Mouse (Mus musculus): ENCODE results near the gene Ntm.
A peak's percentile ranks its signal among the peaks of the same experiment; 100 is the strongest.

Ntm gene

DNA sequence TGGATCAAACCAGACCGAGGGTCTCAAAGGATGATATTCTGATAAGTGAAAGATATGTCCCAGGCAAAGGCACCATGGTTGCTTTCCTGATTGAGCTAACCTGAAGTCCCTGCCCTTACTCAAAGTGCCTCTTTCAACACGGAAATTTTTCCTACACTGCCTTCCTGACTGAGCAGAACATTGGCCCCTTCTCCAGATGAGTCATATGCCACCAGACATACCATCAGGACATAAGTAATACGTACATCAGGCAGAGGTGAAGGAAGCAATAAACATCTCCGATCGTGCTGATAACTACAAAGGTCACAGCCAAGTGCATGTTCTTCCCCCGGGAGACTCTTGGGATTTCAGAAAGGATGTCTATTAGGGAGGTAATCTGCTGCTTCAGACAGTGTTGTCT lies 693.0 kb downstream of the Ntm start:
- no peak for DNase-seq

DNA sequence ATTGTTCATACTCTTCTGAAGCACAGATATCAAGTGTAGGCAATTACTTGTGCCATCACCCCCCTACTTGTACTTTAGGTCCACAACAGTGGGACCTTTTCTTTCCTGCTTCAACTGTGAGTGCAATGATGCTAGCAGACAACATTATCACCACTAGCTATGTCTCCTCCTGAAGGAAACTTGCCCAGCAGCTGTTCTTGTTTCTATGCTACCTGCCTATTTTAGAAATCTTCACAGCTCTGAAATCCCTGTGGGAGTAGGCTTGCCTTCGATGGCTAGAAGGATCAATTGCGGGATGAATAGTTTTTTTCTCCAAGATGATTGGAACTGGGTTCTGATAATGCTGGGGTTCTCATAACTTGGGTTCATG lies 693.7 kb downstream of the Ntm start:
- no peak for DNase-seq

DNA sequence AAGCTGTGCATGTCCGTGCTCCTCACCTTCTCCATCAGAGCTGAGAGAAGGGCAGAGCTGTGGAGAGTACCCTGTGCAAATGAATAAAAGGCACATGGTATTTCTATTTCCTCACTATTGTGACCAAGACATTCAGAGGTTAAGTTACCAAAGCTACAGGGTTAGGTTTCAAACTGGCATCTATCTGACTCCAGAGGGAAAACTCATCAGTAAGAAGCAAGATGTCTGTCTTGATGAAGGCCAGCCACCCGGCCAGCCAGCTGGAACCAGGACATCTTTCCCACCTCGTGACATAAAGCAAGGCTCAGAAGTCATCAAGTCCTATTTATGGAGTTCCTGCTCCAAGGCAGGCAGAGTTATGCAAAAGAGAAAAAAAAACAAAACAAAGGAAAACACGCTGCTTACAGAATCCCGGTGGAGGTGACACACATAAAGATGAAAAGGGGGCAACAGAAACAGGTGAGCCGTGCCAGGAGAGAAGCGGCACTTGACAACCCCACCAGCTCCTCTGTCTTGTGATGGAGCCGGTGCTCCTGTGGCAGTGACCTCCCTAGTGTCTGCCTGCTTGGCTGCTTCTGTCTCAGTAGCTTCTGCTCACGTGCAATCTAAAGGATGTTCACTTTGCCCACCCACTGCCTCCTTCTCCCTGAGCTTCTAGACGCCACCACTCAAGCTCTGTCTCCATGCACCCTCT lies 694.2 kb downstream of the Ntm start:
- no peak for DNase-seq

DNA sequence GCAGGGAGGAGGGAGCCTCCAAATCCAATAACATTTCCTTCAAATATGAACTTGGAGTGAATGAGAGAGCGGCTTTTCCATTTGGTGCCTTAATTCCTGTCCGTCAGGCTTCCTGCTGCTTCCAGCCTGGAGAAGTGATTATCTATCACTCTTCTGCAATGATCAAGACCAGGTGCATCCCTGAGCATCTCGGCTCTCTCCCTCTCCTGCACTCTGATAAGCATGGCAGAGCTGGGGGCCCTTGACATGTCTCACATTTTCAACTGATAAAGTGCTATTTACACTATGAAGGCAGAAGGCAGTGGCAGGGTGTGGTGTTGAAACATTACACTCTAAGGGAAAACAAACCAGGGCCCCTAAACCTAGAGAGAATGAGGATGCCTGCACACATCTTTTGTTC lies 695.3 kb downstream of the Ntm start:
- DNase-seq: no peak

DNA sequence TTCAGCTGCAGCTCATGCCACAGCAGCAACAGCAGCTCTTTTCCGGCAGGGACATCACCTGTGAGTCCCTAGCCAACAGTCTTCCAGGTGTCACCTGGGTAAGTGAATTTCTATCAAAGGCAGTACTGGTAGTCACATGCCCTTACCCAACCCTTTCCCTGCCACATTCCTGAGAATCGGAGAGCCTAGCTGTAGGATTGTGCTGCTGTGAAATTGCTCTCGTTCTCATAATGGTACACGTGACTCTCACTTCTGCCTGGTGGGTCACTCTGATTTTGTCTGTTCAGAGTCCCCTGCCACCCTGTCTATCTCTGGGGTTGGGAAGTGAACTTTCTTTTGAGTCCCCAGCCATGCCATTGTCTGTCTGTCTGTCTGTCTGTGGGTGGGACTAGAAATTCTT lies 697.8 kb downstream of the Ntm start:
- DNase-seq: no peak

DNA sequence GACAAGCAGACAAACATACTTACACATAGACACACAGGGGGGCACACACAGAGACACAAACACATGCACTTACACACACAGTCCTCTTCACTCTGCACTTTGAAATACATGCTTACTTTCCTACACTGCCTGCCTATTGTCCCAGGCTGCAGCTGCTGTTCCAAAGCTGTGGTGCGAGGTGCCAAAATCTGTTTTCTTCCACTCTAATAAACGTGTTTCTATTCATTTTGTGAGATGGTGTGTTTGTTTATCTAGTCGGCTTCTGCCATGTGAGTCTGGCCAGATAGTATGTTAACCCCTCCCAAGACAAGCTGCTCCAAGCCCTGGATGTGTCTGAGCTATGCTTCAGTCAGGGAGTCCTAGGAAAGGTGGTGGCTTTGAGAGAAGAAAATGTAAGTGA lies 700.1 kb downstream of the Ntm start:
- DNase-seq: no peak

DNA sequence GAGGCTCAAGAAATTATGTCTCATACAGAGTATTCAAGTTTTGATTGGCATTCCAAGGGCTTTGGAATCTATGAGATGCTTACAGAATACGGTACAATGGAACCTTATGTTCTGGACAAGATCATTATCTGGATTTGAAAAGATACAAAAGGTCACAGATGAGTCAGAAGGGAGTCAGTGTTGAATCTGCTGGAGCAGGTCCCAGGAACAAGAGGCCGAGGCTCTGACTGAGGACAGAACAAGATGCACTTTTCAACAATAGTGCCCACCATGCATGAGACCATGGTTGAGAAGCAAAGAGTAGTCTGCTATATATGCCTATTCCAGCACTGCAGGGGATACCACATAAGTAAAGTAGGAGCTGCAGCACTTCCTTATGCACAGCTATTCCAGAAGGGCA lies 710.1 kb downstream of the Ntm start:
- no peak for DNase-seq

DNA sequence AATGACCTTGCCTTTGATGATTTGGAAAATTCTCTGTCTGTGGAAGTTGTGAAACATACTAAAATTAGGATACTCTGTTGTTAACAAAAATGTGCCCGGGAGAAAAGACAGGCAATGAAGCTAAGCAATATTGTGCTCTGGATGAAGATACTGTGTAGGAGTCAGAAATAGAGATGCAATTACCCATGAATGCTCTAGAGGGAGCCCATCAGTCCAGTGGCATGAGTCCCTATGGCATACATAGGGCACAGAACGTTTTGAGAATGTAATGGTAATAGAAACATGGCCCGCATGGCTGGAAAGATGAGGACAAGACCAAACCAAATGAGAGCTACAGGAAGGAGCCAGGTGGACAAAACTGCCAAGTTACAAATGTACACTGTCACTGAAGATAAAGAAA lies 712.1 kb downstream of the Ntm start:
- DNase-seq: no peak

DNA sequence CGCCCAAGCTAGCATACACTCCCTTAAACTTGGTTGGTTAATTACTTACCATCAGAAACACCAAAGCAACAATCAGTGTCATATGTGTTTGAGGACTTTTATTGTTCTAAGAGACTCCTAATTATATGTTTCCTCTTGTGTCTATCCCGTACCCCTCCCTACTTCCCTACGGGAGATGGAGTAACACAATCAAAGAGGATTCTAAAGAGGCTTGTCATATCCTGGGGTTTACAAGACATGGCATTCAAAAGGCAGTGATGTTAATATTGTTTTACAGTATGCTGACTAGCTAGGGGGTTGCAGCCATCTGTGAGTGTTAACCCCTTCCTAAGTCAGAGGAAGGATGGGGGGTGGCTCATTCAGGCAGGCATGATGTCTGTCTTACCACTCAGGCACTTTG lies 715.1 kb downstream of the Ntm start:
- no peak for DNase-seq

DNA sequence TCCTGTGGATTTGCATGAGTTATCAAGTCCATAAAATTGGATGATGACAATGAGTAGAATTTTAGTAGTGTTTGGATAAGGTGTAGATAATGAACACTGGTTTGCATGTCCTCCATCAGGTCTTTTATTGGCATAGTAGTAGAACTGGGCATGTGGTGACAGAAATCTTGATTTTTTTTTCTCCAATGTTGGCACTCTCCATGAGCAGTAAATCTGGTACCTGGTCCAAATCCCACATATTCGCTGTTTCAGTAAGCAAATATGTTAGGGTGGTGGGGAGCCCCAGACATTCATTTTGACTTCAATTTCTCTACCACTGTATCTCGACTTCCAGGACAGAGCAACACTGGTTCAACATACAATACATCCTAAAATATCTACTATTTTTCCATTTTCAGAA lies 718.9 kb downstream of the Ntm start:
- DNase-seq: no peak

DNA sequence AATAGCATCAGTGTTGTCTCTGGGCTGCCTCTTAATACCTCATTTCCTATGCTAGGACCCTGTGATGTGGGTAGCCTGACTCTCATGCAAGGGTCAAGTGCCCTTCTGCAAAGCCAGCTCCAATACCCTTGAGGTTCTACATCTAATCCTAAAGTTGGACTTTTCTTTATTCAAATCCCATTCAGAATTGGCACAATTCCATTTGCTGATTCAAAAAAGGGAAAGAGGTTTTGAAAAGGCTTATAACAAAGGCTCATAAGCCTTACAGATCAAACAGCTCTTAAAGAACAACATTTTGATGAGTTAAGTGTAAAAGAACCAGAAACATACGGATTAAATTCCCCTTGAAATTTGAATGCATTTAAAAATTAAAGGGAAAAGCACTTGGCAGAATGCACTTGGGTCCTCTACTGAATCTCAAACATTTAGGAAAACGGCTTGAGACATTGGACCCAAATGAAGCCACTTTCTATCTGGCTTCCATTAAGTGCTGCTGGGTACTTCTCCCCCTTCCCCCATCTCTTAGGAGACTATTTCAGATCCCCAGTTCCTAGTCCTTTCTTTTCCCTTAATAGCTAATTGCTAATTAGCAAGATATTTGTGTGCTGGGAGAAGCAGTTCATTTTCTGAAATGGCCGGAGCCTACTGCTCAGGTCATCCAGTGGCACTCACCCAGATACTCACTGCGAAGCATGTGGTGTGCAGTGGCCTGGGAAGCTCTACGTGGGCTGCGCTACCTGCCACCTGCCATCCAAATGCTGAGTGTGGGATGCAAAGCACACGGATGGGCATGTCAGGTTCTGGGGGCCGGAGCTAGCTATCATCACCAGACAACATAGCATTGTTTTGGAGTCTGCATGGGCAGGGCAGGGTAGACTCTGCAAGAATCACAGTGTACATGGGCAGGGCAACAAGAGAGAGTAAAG lies 720.2 kb downstream of the Ntm start:
- DNase-seq: no peak

DNA sequence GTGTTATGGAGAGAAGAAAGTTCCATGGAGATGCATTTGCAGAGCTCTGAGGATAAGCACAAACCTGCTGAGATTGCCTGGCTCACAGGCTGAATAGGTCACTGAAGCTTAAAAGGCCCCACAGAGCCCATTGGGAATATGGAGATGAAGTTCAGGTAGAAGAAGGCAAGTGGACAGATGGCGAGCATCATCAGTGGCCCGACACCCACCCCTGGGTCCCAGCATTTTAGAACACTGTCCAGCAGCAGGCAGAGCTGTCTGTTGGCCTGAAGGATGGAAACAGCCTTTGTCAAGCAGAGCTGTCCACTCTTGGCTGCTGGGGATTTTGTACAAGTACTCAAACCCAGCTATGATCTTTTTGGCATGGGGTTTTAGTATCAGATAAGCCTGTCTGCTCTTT lies 722.1 kb downstream of the Ntm start:
- DNase-seq: no peak

DNA sequence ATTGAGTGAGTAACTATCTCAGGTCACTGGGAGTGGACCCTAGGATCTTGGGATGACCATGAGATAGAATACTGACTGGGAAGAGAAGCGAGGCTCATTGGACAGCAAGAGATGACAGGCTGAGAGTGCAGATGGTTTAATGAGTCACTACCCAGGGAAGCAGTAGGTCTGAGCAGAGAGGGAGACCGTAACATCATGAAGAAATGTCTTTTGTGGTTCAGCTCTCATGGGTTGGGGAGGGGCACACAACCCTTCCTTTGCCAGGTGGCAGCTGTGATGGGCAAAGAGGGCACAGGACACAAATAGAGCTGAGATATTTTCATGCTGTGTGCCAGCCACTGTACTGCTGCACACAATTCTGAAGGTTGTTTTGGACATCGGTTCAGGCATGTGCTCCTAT lies 724.0 kb downstream of the Ntm start:
- no peak for DNase-seq

DNA sequence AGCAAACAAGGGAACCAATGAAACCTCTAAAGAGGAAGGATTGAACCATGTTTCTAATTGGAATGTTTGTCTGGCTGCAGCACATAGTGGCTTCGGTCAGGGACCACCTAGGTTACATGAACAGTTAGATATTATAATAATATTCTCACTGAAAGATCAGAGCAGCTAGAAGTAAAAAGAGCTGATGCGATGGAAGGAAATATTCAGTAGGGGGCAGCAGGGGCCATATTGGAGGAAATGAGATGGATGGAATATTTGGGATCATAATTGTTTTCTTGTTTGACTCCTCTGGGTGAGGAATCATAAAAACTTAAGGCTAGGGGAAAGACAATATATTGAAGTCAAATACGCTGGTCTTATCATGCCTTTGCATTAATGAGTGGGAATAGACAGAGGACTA lies 726.2 kb downstream of the Ntm start:
- DNase-seq: no peak

DNA sequence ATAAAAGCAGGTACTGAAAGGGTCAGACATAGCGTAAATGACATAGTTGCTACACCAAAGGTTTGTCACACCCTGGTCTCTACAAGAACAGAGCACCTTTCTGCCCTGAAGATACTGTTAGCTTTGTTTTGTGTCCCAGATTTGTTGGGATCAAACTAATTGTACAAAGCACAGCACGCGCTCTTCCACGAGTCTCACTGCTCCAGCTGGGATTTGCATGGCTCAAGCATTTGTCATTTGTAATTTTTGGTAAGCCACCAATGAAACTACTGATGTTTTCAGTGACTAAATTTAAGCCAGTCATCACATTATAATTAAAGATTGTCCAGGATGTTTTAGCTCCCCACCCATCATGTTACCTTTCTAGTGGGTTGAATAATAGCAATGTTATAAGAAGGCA lies 735.2 kb downstream of the Ntm start:
- no peak for DNase-seq

DNA sequence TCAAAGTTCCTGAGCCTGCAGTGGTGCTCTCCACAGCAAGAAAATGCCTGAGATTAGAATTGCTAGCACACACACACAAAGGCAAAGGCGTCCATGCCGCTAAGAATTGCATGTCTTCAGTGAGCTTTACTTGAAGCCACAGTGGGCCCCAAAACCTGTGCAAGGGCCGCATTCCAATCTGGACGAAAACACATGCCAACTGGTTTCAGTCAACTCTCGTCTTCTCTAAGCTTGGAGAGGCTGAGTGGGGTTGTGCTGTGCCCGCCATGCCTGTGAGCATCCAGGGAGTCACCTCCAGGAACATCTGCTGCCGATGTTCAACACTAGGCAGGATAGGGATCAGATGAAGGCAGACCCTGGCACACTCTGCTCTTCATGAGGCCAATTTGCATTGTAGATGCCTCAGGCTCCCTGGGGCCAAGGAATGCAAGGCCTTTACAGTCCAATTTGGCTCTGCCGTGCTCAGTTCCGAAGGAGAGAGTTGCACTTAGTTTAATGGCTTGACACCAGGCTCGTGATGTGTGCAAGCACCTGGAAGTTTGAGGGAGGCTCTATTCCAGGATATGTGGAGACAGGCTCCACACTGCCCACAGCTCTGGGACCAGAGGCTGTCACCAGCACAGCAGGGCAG lies 739.9 kb downstream of the Ntm start:
- no peak for DNase-seq

DNA sequence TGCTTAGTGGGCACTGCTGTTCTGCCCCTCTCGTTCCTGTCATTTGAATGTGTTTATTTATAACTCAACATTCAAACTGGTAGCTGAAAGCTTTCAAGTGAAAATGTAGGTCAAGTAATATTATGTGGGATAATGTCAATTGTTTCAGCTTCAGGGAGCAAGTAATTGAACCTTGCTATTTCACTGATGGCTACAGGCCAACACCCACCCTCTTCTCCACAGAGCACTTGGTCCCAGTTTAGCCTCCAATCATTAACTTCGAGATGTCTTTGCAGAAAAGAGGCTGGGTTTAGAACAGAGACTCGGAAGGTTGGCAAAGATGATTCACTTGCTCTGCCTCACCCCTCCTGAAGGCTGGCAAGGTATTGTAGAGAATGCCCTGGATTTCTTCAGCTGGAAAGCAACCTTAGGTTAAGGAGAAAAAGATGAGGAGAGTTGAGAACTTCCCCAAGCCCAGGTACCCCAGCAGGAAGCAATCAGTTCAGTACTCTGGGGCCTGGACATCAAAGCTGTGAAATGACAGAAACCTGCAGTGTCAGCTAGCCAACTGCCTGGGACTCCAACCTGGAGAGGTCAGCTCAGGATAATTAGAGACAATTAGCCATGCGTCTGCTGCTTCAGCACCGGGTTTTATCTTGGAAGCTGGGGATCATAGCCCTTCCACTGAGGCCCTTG lies 741.9 kb downstream of the Ntm start:
- DNase-seq: peak; percentile 4

DNA sequence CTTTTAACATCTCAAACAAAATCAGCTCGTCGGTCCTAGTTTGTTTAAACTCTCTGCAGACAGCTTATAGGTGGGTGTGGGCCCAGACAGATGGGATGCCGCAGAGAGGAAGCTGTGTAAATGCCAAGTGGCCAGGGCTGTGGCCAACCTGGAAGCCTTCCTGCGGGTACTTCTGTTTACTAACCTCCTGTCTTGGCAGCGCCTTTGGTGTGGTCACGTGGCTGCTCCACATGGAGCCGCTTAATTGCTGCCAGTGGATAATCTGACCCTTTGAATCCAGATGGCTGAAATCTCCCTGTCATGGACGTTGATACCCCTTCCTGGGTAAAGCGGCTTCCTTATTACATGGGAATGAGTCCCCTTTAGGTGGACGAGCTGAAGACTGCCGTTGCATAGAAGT lies 742.4 kb downstream of the Ntm start:
- no peak for DNase-seq

DNA sequence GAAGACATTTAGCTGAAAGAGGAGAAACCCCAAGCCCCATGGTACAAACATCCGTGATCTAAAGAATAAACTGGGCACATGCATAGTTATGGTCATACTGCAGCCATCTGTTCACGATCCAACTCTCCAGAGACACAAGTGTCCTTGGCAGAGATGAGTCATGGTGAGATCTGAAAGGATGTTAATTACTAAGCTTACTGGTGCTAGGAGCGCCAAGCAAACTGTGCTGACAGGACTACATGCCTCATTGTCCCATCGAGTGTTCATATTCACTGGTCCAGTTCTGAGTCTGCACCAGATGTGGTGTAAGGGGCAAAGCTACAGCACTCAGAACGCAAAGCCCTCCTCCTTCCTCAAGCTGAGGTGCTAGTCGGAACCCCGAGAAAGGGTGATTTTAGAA lies 745.0 kb downstream of the Ntm start:
- DNase-seq: no peak

DNA sequence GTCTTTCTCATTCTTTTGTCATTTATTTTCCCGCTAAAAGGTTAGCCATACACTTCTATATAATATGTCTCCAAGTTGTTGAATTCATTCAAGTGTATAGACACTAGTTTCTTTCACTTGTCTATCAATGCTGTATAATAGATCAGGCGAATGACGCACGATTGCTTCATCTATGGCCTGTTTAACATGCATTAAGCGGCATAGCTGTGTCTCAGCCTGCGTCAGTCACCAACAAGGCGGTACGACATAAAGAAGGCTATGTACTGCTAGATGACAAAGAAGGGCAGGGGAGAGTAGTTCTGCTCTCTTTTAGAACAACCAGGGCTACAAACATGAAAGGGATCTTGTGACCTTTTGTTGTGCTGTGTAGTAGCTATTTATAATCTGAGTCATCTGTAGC lies 746.4 kb downstream of the Ntm start:
- no peak for DNase-seq

DNA sequence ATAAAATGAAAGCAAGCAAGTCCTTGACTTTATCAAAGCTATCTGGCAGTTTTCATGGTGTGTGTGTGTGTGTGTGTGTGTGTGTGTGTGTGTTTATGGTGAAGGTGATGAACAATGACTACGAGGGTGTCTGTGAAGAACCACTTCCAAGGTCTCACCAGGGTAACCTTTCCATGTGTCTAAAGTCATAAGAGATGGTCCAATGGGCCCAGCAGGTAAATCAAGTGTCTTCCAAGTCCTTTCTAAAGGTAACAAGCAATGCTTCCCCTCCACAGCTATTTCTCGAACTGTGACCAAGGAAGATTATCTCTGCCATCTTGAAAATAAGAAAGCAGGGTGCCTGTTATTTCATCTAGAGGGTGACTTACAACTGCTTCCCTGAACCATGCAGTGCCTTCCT lies 747.1 kb downstream of the Ntm start:
- DNase-seq: no peak

DNA sequence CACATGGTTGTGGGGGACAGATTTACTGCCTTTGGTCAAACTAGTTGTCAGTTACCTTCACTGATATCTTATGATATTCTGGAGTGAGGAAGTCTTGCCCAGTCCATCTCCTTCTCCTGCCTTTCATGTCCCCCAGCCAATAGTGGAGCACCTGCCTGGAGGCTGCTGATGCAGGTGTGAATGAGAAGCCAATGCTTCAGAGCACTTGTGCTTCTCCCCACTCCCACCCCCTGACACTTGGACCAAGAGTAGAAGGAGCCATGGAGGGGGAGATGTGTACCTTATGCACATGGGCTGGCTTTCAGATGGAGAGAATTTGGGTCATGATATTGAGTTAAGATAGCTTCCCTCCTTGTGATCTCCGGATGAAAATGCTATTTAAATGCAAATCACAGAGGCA lies 747.7 kb downstream of the Ntm start:
- DNase-seq: no peak

DNA sequence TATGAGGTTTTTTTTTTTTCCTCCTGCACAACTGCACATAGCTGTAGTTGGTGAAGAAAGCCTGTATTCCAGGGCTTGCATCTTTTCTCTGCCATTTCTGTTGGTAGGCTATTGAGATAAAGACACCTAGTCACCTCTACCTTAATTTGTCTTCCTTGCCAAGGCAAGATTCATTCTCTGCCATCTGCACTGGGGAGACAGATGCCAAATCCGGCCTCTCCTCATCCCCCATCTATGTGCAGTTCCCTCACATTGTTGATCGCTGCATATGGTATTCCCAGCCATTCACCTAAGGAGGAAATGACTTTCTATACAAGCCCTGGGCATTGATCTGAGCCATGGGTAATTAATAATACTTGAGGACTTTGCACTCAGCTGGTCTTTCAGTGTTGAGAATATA lies 753.7 kb downstream of the Ntm start:
- DNase-seq: no peak

DNA sequence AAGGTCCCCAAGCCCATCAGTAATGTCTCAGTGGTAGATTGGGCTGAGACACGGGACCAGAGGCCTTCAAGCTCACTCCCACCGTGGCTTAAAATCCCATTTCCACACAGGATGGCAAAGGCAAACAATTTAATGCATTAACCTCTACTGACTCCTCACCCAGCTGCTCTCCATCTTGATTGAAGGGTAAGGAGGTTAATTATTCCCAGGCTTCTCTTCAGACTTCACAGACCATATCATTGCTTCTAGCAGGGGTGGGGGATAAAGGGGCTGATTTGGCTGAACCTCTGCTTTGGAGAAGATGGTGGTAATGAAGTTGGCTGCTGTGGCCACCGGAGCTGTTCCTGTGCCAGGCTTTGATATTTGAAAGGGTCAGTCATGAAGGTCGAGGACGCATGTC lies 754.8 kb downstream of the Ntm start:
- DNase-seq: no peak

Measured in kidney, adult 11 months (tissue).